Mouse (Mus musculus) left cerebral cortex, adult 18-20 months (tissue): ENCODE data around the gene Fthl17a. TPM values are rescaled to one million over a fixed set of nuclear protein-coding genes. Genes with fewer than 3 reads are reported as not detected.

Experiments
- DNase-seq, 2 experiments: peaks; one replicate each; pipeline ENCODE4 v3.0.0; 2021 to 2022; ENCODE audit warnings: low spot score in 2 of 2, mixed read lengths in 1 of 2
- long read RNA-seq, 2 experiments: library from polyadenylated mRNA; stranded (forward); transcript quantifications; one replicate each; pipeline ENCODE4 v2.0.0; 2021
- total RNA-seq, 2 experiments: library from RNA; stranded (reverse); gene quantifications; 2 replicates each; pipeline ENCODE4 v1.2.3; 2021

Fthl17a gene
- not detected for total RNA-seq
- long read RNA-seq, experiment 1, result 0 reads
- long read RNA-seq, experiment 2, result 0 reads

- no peak for DNase-seq
These were observed at the start of gene Fthl17a for GRCm38 (mm10) chrX:85249379-85249778. Fthl17a (plus strand) TSS chrX:85249679.

DNA sequence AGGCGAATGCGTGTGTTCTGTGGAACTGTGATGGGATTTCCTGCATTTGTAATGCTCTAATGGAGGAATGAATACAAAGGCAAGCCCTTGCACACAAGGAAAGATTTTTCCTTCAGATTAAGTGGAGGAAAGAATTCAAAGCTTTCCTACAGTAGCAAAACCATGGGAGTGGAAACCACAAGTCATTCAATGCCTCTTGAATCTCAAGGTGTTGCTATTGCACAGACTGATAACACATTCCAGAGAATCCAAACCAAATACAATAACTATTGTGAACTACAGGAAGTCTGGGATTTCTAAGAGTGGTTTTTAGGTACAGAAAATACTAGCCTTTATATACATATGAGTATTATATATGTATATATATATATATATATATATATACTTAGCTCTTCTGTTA is 42.5 kb upstream of the Fthl17a start:
- DNase-seq, result no peak

- DNase-seq, result no peak
These were observed 22.6 kb upstream of the Fthl17a start for GRCm38 (mm10) chrX:85226883-85227282.

- DNase-seq, result no peak
These were observed 22.3 kb downstream of the Fthl17a start for GRCm38 (mm10) chrX:85271821-85272220.

DNA sequence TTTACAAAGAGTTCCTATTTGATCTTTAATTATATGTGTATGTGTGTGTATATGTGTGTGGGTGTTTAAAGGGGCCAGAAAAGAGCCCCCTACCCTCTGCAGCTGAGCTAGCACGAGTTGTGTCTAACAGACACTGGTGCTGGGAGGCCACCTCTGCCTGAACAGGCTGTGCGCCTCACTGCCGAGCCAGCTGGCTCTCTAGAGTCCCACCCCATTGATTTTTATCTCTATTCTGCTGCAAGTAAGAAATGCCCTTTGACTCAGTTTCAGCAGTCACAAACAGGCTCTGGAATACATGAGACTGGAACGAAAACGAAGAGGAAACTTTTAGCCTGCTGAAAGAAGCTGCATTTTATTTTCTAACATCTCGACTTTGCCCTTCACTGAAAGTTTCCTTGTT is 22.8 kb downstream of the Fthl17a start:
- DNase-seq, result no peak

GRCm38 (mm10) chrX:85289846-85290245 is 40.4 kb downstream of the Fthl17a start:
- no peak for DNase-seq

GRCm38 (mm10) chrX:85292781-85293180 is 43.3 kb downstream of the Fthl17a start:
- DNase-seq, result no peak

DNA sequence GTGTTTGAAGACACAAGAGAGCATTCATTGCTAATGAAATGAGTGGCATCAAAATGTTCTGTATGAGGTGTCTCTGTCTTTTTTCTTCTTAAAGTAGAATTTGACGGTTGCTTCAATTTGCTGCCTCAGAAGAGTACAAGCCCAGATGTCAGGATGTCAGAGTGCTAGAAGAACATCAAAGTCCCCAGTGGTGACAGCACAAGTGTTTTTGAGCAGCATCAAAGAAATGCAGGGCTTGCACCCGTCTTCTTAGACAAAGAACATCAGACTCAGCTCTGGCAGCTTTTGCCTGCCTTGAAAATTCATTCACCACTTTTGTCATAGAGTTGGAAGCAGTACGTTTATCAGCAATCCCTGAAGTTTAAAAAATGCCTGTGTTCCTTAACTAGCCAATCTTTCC is 44.5 kb downstream of the Fthl17a start:
- DNase-seq, result no peak

DNA sequence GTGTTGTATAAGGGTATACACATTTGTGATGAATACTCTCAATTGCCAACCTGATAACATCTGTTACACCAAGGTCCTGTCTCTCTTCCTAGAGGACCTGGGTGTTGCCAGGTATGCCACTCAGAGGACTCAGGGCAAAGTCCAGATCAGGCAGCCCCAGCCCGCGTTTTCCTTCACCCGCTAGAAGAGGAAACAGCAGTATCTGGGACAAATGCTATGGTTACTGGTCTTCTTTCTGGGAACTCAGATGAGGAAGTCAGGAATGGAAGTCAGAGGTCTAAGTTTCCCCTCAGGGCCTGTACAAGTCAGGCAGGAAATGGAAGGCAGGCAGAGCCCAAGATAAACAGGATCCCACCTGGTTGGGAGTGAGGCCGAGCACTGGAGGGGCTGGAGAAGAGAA is 55.2 kb downstream of the Fthl17a start:
- no peak for DNase-seq

DNA sequence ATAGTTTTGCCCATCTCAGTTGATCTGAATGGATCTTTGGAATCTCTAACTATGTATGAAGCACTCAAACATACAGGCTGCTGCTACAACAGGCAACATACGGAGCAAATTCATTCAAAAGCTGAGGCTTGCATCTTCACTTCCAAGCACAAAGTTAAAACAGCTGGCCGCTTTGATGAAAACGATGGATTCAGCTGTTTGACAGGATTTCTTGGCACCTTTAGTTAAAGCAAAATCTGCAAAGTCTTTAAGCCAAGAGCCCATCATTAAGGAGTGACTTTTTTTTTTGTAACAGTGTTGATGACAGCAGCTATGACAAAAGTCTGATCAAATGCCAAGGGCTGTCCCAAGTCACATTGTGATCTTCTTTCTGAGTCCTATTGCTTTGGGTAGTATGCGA is 69.1 kb downstream of the Fthl17a start:
- no peak for DNase-seq

- DNase-seq, result no peak
These were observed 69.7 kb downstream of the Fthl17a start for GRCm38 (mm10) chrX:85319193-85319592.
